Mouse (Mus musculus) liver (tissue): ENCODE results near the gene Ncapg.
"Not testable (repeated sequence)": the region's sequence is repeated elsewhere in the genome, so short reads cannot be mapped to it uniquely, and the experiment has no call there.

Experiments used
- DNase-seq: peaks from one replicate; pipeline ENCODE4 v3.0.0-alpha.2; 2020; ENCODE audit warnings: mixed read lengths

The Ncapg gene

DNA sequence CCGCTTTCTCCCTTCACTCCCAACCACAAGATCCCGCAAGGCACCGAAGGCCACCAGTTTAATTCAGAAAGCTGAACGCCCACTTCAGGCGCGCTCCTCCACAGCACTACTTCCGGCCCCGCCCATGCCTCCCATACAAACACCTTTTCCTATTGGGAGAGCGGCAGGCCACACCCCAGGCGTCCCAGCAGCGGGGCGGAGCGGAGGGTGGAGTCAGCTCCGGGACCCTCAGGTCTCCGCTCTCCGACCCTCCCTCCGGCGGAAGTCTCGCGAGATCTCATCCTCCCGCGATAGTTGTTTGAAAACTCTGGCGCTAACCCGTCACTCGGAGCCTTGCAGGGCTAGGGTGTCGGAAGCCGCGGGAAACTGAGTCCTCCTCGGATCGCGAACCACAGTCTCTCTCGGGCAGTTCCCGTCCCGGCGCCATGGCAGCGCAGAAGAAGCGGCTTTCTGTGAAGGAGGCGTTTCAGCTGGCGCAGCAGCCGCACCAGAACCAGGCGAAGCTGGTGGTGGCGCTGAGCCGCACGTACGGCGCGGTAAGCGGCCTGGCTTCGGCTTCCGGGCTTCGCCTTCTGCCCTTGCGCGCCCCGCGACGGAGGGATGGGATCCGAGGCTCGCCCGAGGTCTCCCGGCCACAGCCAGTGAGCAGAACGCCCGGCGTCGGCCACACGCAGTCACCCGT, at the start of gene Ncapg:
Ncapg (plus strand) TSS at position 322 of the 682 bp plus-strand sequence.
- DNase-seq: peak; percentile 100

DNA sequence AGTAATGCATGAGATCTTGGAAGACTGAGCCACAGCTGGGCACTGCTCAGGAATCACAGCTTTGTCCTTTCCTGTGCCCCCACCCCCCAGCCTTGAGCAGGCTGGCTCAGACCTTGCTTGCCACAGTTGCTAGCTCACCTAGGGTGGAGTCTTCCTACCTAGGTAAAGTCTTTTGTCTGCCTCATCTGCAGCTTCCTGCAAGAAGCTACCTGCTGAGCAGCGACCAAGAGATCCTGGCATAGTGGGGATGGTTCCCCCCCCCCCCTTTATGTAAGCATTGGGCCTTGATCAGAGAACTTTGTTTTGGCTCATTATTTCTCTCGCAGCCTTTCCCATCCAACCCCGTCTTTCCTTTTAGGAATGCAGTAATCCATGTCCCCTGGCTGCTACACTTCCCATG, 48.2 kb upstream of the Ncapg start:
- no peak for DNase-seq

DNA sequence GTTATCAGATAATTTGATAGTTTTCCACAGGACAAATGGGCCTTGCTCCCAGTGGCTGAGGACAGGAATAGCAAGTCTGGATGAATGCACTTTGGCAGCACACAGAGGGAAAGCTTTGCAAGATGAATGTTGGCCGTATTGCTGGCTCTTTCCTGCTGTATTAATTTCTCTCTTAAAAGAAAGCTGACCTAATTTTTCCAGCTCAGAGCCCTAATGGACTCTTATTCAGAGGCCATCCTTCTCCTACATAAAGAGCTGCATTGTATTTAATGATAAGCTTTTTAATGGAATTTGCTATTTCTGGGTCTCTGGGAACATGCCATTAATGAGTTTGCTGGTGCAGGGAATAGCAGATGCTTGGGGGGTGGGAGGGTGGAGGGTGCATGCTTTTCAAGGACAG, 41.9 kb upstream of the Ncapg start:
- DNase-seq: no peak

DNA sequence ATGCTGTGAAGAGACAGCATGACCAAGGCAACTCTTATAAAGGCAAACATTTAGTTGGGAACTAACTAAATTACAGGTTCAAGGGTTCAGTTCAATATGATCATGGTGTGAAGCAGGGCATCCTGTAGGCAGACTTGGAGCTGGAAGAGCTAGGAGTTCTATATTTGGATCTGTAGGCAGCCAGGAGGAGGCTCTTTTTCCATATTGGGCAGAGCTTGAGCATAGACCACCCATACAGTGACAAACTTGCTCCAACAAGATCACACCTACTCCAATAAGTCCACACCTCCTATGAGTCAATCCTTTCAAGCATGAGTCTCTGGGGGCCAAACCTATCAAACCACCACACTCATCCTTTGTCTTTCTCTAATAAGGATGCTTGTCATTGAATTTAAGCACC, 40.2 kb upstream of the Ncapg start:
- DNase-seq: no peak

DNA sequence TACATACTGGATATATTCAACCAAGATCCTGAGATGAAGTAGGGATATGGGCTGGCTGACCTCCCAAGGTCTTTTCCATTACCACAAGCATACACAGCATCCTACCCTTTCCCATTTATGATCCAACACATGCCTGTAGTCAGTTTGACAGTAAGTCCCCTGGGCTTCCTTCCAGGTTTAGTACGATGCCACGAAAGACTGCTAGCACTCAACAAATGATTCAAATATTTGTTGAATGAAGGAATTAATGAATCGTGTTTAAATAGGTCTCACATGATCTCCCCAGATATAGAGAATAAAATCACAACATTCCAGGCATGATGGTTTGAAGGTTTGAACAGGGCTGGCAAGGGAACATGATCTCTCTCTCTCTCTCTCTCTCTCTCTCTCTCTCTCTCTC, 31.3 kb upstream of the Ncapg start:
- no peak for DNase-seq

GRCm38 (mm10) chr5:45638806-45639714, 30.7 kb upstream of the Ncapg start, which contains the start of gene Fam184b:
TSS of gene Fam184b (minus strand) at chr5:45639614.
- DNase-seq: peak; percentile 16

DNA sequence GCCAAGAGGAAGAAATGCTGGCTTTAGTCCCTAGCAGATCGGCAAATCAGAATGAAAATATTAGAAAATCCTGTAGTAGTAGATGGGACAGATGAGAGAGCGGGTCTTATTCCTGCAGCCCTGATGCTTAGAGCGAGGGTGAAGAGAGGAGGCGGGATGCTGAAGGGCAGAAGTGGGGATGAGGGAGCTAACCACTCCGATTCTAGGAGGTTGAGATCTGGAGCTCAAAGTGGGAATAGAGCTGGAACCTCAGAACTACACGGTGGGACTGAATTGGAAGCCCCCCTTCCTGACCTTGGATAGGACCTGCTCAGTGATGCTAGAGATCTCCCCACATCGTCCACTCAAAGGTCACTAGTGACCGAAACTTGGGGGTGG, 30.0 kb upstream of the Ncapg start:
- DNase-seq: no peak

DNA sequence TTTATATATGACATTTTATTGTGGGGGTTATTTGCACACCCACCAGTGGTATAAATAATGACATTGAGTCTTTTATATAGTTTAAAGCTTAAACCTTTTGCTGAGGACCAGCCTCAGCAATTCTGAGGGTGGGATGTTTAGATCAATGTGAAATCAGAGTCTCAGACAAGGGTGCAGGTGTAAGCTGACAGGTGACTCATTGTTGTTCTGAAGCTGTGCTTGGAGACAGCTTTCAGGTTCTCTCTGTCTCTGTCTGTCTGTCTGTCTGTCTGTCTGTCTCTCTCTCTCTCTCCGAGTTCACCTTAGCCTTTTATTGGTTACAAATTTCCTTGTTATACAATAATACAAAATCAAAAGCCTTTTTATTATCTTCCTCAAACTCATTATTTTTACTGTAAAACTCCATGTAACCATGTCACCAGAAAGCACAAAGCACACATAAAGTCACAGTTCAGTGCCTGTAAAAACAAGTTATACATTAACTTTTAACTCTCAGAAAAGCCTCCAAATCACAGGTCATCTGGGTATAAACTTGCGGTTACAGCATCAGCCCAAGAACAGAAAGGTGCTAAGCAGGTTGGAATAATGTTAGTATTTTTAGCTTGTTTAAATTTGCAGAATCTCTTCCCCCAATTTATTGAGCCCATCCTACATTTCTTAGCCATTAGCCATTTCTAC, 18.6 kb upstream of the Ncapg start:
- DNase-seq: no peak

- DNase-seq: not testable (repeated sequence)
These were observed 11.3 kb upstream of the Ncapg start for GRCm38 (mm10) chr5:45658406-45658805.

- no peak for DNase-seq
These were observed 1.4 kb upstream of the Ncapg start for GRCm38 (mm10) chr5:45668324-45668723.

DNA sequence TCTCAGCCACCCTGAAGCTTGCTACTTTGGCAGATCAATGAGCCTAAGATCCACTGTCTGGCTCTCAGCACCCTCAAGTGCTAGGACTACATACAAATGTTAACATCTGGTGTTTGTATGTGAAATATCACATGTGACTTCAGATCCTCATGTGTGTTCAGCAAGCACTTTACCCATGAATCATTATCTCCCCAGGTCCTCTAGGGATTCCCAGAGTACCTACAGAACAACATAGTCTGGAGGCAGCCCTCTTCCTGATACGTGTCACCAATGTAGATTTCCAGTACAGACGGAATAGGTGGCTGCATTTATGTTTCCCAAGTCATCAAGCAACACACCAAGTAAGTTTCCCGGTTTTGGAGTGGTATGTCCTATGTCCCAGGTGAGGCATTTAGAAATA, 888 bp upstream of the Ncapg start:
- no peak for DNase-seq

DNA sequence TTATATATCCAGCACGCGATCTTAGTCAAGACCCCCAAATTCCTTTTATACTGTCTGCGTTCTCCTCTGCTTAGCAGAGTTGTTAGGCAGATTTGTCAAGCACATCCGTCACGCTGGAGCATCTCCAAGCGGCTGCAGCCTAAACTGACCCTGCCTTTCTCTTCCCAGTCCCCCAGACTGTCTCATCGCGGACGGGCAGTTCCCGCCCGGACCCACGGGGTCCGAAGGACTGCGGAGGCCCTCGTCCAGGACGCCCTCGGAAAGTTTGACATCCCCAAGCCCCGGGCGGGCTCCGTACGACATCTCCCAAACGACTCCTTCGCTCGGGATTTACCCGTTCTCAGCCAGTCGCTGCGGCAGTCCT, 503 bp upstream of the Ncapg start:
- DNase-seq: no peak

DNA sequence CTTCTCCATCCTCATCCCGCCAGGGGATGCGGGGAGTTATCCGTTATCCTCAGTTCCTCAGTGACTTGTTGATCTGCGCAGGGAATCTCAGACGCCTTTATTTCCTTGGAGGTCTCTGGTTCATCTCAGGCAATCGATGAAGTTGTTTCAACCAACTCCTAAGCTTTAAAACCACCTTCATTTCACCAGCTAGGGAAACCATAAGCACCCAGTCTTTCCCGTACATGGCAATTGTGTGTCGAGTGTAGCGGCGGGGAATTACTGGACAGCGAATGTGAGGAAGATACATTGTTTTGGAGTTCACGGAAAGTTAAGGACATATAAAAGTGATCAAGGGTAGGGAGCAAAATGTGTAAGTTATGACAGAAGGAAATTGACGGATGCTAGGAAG, 556 bp downstream of the Ncapg start:
- no peak for DNase-seq

- no peak for DNase-seq
These were observed 1.3 kb downstream of the Ncapg start for GRCm38 (mm10) chr5:45670894-45671494.

GRCm38 (mm10) chr5:45675032-45675431, 5.3 kb downstream of the Ncapg start:
- no peak for DNase-seq

- DNase-seq: no peak
These were observed 7.9 kb downstream of the Ncapg start for GRCm38 (mm10) chr5:45677639-45678038.

DNA sequence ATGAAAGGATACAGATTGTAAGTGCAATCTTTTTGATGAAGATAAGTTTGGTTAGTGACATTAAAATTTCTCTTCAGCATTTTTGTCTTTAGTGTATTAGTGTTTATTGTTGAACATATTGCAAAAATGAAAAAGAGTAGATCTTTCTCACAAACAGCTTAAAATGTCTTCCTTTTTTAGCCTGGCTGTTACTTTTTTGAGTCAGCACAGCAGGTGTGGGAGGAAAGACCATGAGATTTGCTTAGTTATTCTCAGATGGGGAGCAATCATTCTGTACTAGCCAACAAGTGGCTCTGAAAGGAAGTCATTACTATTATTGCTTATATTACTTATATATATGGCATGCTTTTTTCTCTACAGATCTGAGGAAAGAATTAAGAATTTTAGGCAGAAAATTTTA, 10.2 kb downstream of the Ncapg start:
- no peak for DNase-seq

GRCm38 (mm10) chr5:45683388-45683787, 13.7 kb downstream of the Ncapg start:
- DNase-seq: no peak

DNA sequence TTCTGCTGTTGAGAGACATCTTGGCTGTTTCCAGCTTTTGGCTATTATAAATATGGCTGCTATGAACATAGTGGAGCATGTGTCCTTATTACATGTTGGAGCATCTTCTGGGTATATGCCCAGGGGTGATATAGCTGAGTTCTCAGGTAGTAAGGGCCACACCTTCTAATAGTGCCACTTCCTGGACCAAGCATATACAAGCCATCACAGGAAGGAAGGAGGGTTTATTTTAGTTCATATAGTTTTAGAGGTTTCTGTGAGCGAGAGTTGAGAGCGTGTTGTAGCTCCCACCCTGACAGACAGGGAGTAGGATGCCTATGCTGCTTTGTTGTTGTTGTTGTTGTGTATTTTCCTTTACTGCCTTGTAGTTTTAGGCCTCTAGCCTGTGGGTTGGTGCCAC, 15.5 kb downstream of the Ncapg start:
- no peak for DNase-seq

DNA sequence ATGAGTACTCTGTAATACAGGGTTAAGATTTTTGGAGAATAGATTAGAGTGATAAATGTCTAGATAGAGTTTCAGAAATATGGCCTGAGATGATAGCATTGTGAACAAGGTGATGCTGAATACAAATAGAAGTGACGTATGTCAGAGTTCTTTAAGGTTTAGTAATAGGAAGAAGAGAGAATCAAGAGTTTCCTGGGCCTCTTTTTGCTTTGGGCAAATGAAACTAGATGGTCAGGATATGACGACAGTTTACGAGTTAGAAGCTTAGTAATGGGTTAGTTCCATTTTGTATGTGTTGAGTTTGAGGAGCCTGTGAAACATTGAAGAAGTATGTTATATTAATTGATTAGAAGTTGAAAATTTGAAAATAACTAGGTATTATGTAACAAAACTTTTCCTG, 16.5 kb downstream of the Ncapg start:
- DNase-seq: no peak

- no peak for DNase-seq
These were observed 19.4 kb downstream of the Ncapg start for GRCm38 (mm10) chr5:45689152-45689551.

DNA sequence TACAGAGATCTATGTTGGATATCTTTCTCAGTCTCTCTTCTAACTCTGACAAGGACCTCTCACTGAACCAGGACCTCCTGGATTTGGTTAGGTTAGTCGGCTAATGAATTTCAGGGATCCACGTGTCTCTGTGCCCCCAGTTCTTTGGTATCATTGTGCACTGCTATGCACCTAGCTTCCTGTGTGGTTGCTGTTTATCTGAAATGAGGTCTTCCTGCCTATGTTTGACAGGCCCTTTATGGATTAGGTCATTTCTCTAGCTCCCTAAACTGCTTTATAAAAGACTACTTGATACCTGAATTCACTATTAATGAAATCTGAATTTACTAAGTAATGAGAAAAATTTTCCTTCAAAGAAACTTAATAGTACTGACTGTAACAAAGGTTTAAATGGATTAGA, 21.1 kb downstream of the Ncapg start:
- DNase-seq: no peak

- DNase-seq: no peak
These were observed 22.0 kb downstream of the Ncapg start for GRCm38 (mm10) chr5:45691678-45692077.
